Mouse (Mus musculus) naive thymus-derived CD4-positive, alpha-beta T cell, adult 2 months (primary cell): ENCODE measurements around the gene Gpatch8.

Experiments
- DNase-seq: peaks from one replicate; pipeline ENCODE4 v3.0.0-alpha.2; 2011; ENCODE audit warnings: low read depth

Gene Gpatch8

GRCm38 (mm10) chr11:102434816-102435705, 121.1 kb downstream of the Gpatch8 start:
- no peak for DNase-seq

GRCm38 (mm10) chr11:102434406-102434805, 121.8 kb downstream of the Gpatch8 start:
- DNase-seq = peak; percentile 90

GRCm38 (mm10) chr11:102433866-102434265, 122.3 kb downstream of the Gpatch8 start:
- DNase-seq = peak; percentile 31

- DNase-seq = no peak
Observed at GRCm38 (mm10) chr11:102432896-102433295, 123.3 kb downstream of the Gpatch8 start.

DNA sequence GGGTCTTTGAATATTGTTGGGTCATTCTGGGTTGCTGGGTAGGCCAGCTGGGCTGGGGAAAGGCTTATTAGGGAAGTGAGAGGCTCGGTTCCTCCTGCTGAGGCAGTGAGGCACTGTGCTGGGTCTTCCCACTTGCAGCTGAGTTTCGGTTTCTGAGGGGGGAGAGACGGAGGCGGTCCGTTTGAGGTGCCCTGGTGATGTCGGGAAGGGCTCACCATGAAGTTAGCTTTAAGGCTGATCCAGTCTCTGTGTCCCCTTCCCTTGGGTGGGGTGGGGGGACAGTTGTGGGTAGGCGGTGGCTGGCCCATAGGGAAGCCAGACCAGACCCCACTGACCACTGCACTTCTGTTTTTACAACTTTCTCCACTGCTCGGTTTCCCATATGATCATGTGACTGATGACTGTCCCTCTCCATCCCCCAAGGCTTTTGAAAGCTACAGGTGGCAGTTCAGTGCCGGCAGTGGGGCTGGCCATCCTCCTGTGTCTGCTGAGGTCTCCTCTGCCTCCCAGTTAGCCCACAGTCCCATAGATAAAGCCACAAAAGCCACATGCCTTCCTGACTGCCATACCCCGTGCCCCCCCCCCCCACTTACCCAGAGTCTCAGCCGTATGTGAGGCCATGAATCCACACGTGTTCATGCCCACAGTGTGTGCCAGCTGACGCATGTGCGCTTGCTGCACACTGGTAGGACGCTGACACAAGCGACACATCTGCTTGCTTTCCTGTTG, 123.9 kb downstream of the Gpatch8 start:
- peak; percentile 54 for DNase-seq

DNA sequence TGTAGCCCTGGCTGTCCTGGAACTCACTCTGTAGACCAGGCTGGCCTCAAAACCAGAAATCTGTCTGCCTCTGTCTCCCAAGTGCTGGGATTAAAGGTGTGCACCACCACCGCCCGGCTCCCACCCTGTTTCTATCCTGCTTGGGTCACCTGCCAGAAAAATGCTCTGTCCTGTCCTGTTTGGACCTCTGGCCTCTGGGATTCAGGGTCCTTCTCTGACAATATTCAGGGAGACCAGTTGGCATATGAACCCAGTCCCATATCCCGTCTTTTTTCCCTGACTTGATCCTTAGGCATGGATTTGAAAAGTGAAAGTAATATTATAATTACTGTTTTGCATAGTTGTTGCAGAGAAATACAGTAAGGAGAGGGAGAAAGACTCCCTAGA, 124.5 kb downstream of the Gpatch8 start:
- no peak for DNase-seq

- peak; percentile 84 for DNase-seq
Observed at GRCm38 (mm10) chr11:102431018-102431645, 125.1 kb downstream of the Gpatch8 start.

DNA sequence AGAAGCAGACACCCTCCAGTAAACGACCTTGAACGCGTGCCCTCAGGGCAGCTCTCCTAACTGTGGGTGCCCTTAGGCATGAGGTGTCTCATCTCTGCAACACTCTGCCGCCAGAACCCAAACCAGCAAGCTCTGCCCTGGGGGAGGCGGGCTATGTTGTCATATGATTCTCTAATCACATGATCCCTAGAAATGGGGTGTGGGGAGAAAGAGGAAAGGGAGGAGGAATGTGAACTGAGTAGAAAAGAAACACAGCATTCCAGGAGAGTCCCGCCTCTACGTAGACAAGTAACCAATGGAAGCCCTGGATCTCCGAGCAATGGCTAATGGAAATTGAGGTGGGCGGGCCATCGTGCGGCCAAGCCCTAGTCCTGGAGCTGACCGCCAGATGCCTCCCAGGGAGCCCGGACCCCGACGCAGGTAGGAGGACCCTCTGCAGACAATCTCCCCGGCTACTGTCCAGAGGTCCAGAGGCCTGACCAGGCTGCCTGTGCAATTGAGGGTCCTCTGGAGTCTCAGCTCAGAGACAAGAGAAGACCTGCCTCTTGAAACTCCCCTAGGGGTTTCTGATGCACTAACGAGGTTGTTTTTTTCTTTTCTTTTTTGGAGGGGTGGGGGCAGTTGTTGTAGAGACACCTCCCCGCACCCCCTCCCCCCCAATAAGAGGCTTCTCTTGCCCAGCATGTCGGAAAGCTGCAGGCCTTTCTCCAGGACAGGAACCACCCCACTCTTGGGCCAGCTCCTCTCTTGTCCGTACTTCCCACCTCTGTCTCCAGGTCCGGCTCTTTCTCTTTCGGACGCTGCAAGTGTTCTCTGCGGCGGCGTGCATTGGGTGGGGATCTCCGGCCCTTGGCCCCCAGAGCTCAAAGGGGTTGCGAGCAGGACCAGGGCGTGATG, 125.8 kb downstream of the Gpatch8 start, which contains the start of gene Grn:
Grn (plus strand) TSS at position 195 of the 897 bp plus-strand sequence.
- DNase-seq = peak; percentile 78

DNA sequence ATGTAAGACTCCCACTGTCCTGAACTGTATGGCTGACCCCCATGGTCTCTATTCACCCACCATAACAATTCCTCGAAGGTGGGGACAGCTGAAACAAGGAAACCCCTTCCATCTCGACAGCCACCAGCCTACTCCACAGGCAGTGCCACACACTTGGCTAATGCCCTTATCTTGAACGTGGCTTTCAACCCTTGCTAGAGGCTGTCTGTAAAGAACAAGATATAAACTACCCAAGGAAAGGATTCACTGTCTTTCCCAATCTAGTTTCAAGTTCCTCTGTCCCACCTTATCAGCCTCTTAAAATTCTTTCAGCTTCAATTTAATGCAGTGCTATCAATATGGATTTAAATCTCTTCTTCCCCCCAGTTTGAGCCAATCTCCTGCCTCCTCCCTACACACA, 126.6 kb downstream of the Gpatch8 start:
- peak; percentile 13 for DNase-seq

- DNase-seq = peak; percentile 18
Observed at GRCm38 (mm10) chr11:102428981-102429540, 127.1 kb downstream of the Gpatch8 start.
